Mouse (Mus musculus): ENCODE results near the gene Olfr308.

GRCm38 (mm10) chr7:86313608-86314007, 11.8 kb downstream of the Olfr308 start, which contains the start of gene Olfr309:
- TF ChIP-seq CTCF (IDR thresholded peaks at IDR 0.05; ENCODE audit: insufficient read depth, low read depth, low read length) (no peak), POLR2A (IDR thresholded peaks at IDR 0.05; ENCODE audit: insufficient read depth, low read depth, low read length) (no peak)

Data from olfactory bulb, adult 2 months (tissue).